Mouse (Mus musculus): ENCODE measurements at regions not wholly inside any gene's neighbourhood (a gene's known extent, or its start where the extent isn't known, plus 50 kb on each side); places are given as distances from the start of the nearest gene placed in this dataset.

DNA sequence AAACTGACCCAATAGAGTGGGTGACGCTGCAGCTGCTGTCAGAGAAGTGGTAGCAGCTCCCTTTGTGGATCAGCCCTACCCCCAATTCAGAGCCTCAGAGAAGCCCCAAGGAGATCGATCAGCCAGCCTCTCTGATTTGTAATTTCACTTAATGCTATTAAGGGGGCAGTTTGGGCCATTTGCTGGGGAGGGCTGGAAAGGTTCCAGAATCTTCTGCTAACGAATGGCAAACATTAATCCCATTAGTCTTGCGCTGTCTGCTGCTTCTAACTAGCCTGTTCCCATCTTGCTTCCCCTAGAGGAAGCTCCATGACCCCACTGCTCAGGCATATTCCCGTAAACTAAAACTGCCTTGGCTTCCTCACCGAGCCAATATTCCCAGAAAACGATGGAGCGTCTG lies 59.9 kb upstream of the Lrrn2 start:
- H3K27ac ChIP-seq (ENCODE audit: low read length): no peak overlapping the region
- H3K9me3 ChIP-seq (replicated peaks; ENCODE audit: control insufficient read depth, low read length, poor library complexity, severe bottlenecking): no peaks in the 10 kb centered on the region
- H3K9ac ChIP-seq (ENCODE audit: low read depth, low read length): no peak overlapping the region
- H3K4me1 ChIP-seq (ENCODE audit: control insufficient read depth, insufficient read depth, low read length): no peaks in the 10 kb centered on the region; the same call in 1 of the 2 replicates
- no peak overlapping the region for H3K4me3 ChIP-seq (ENCODE audit: low read depth, low read length)
- 35% methylated on average over 8 of the region's 8 CpGs for WGBS
- no peak for ATAC-seq
- no peak overlapping the region for H3K4me2 ChIP-seq (ENCODE audit: low read length)
- H3K36me3 ChIP-seq (ENCODE audit: control insufficient read depth, insufficient read depth, low read length): no peaks in the 10 kb centered on the region
- no peaks in the 10 kb centered on the region for H3K27me3 ChIP-seq (ENCODE audit: control insufficient read depth, insufficient read depth, low read depth, low read length)

GRCm38 (mm10) chr1:132818296-132818695 lies 61.8 kb upstream of the Lrrn2 start:
- Histone ChIP-seq H3K27ac (ENCODE audit: low read length) (no peak overlapping the region), H3K4me1 (ENCODE audit: control insufficient read depth, insufficient read depth, low read length) (no peaks in the 10 kb centered on the region; the same call in 1 of the 2 replicates), H3K4me2 (ENCODE audit: low read length) (no peak overlapping the region), H3K9me3 (replicated peaks; ENCODE audit: control insufficient read depth, low read length, poor library complexity, severe bottlenecking) (no peaks in the 10 kb centered on the region), H3K27me3 (ENCODE audit: control insufficient read depth, insufficient read depth, low read depth, low read length) (no peaks in the 10 kb centered on the region; the same call in 1 of the 2 replicates), H3K4me3 (ENCODE audit: low read depth, low read length) (no peak overlapping the region), H3K36me3 (ENCODE audit: control insufficient read depth, insufficient read depth, low read length) (no peaks in the 10 kb centered on the region), H3K9ac (ENCODE audit: low read depth, low read length) (no peak overlapping the region)
- WGBS: 57% methylated on average over 7 of the region's 7 CpGs
- no peak for ATAC-seq

DNA sequence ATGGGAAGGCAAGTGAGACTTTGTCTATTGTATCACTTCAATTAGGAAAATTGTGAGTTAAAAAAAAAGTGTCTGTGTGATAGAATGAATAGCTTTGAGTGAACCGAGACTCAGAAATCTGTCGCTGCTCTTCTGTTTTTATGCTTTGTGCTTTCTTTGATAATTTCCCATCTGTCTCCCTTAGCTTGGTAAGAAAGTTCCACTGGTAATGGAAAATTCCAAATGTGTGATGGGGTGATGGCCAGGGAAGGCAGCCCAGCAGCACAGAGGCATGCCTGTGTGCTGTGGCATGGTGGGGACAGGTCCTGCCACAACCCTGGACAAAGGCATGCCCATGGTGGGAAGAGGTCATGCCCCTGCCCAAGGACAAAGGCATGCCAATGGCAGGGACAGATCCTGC lies 62.7 kb upstream of the Lrrn2 start:
- Histone ChIP-seq H3K27ac (ENCODE audit: low read length) (no peak overlapping the region), H3K9me3 (replicated peaks; ENCODE audit: control insufficient read depth, low read length, poor library complexity, severe bottlenecking) (no peaks in the 10 kb centered on the region), H3K36me3 (ENCODE audit: control insufficient read depth, insufficient read depth, low read length) (no peaks in the 10 kb centered on the region), H3K4me3 (ENCODE audit: low read depth, low read length) (no peak overlapping the region), H3K27me3 (ENCODE audit: control insufficient read depth, insufficient read depth, low read depth, low read length) (no peaks in the 10 kb centered on the region; the same call in 1 of the 2 replicates), H3K4me1 (ENCODE audit: control insufficient read depth, insufficient read depth, low read length) (no peaks in the 10 kb centered on the region; the same call in 1 of the 2 replicates), H3K9ac (ENCODE audit: low read depth, low read length) (no peak overlapping the region), H3K4me2 (ENCODE audit: low read length) (no peak overlapping the region)
- ATAC-seq: no peak
- WGBS: 89% methylated on average over 2 of the region's 2 CpGs

DNA sequence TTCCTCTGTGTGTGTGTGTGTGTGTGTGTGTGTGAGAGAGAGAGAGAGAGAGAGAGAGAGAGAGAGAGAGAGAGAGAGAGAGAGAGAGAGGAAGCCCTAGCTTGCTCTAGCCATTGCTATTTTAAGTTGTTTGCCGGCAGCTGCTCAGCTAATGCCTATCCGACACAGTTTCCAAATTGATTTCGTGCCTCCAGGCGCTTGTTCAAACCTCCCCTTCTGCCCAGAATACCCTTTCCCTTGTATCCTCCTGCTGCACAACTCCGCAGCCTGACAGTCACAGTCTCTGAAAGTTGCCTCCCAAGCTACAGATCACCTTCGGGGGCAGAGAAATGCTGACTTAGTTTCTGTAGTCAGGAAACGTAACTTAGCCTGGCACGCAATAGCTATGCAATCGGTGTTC lies 63.9 kb upstream of the Nfasc start:
- Histone ChIP-seq H3K4me3 (ENCODE audit: low read depth, low read length) (no peak overlapping the region), H3K9ac (ENCODE audit: low read depth, low read length) (no peak overlapping the region), H3K27ac (ENCODE audit: low read length) (0 out of 2 replicates have a peak overlapping the region, but pooled peaks have one; percentile 2), H3K36me3 (ENCODE audit: control insufficient read depth, insufficient read depth, low read length) (no peaks in the 10 kb centered on the region), H3K27me3 (ENCODE audit: control insufficient read depth, insufficient read depth, low read depth, low read length) (no peaks in the 10 kb centered on the region), H3K4me2 (ENCODE audit: low read length) (no peak overlapping the region), H3K4me1 (ENCODE audit: control insufficient read depth, insufficient read depth, low read length) (peaks cover 13% of the 10 kb centered on the region), H3K9me3 (replicated peaks; ENCODE audit: control insufficient read depth, low read length, poor library complexity, severe bottlenecking) (no peaks in the 10 kb centered on the region)
- no peak for ATAC-seq
- WGBS: 66% methylated on average over 9 of the region's 9 CpGs

GRCm38 (mm10) chr1:132803842-132804241 lies 62.2 kb upstream of the Nfasc start:
- WGBS: 76% methylated on average over 9 of the region's 9 CpGs
- Histone ChIP-seq H3K4me2 (ENCODE audit: low read length) (no peak overlapping the region), H3K27me3 (ENCODE audit: control insufficient read depth, insufficient read depth, low read depth, low read length) (no peaks in the 10 kb centered on the region), H3K36me3 (ENCODE audit: control insufficient read depth, insufficient read depth, low read length) (no peaks in the 10 kb centered on the region), H3K4me3 (ENCODE audit: low read depth, low read length) (no peak overlapping the region), H3K4me1 (ENCODE audit: control insufficient read depth, insufficient read depth, low read length) (peaks cover 21% of the 10 kb centered on the region), H3K27ac (ENCODE audit: low read length) (no peak overlapping the region), H3K9me3 (replicated peaks; ENCODE audit: control insufficient read depth, low read length, poor library complexity, severe bottlenecking) (no peaks in the 10 kb centered on the region), H3K9ac (ENCODE audit: low read depth, low read length) (no peak overlapping the region)
- no peak for ATAC-seq

DNA sequence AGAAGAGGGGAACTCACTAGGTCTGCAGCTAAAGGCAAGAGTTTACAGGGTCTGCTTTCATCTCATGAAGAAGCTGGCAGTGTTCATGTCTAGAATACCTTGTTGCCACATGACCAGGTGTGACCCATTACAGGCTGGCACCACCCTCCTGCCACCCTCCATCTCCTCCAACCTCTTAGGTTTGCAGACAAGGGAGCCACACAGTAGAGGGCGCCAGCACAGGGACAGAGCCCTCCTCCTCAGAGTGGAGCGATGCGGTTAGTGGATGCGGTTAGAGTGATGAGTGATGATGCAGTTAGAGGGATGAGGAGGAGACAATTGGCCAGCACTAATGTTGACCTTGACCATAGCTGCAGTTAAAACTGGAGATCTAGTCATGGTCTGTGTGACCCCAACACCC lies 60.8 kb upstream of the Nfasc start:
- Histone ChIP-seq H3K9me3 (replicated peaks; ENCODE audit: control insufficient read depth, low read length, poor library complexity, severe bottlenecking) (no peaks in the 10 kb centered on the region), H3K4me1 (ENCODE audit: control insufficient read depth, insufficient read depth, low read length) (peaks cover 23% of the 10 kb centered on the region), H3K36me3 (ENCODE audit: control insufficient read depth, insufficient read depth, low read length) (no peaks in the 10 kb centered on the region), H3K27ac (ENCODE audit: low read length) (no peak overlapping the region), H3K4me3 (ENCODE audit: low read depth, low read length) (no peak overlapping the region), H3K27me3 (ENCODE audit: control insufficient read depth, insufficient read depth, low read depth, low read length) (no peaks in the 10 kb centered on the region), H3K4me2 (ENCODE audit: low read length) (no peak overlapping the region), H3K9ac (ENCODE audit: low read depth, low read length) (no peak overlapping the region)
- WGBS: 46% methylated on average over 4 of the region's 4 CpGs
- peak; percentile 21; the same call in 1 of the 2 replicates for ATAC-seq

DNA sequence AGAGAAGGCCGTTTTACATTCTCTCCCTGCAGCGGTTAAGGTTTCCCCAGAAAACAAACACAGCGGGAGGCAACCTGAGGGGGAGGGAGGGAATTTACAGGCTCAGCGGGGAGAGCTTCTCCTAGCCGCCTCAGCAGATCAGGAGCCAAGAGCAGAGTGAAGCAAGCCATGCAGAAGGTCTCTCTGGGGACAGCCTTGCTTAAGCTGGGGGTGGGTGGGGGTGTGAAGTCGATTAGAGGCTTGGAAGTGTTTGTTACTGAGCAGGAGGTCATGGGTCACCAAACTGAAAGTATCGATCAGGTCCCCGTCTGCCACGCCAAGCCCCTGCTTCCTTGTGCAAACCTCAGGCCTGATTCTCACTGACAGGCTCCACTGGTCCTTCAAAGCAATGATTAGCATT lies 58.7 kb upstream of the Nfasc start:
- Histone ChIP-seq H3K9me3 (replicated peaks; ENCODE audit: control insufficient read depth, low read length, poor library complexity, severe bottlenecking) (no peaks in the 10 kb centered on the region), H3K9ac (ENCODE audit: low read depth, low read length) (no peak overlapping the region), H3K27me3 (ENCODE audit: control insufficient read depth, insufficient read depth, low read depth, low read length) (no peaks in the 10 kb centered on the region), H3K4me1 (ENCODE audit: control insufficient read depth, insufficient read depth, low read length) (peaks cover 18% of the 10 kb centered on the region), H3K4me2 (ENCODE audit: low read length) (no peak overlapping the region), H3K4me3 (ENCODE audit: low read depth, low read length) (no peak overlapping the region), H3K27ac (ENCODE audit: low read length) (no peak overlapping the region), H3K36me3 (ENCODE audit: control insufficient read depth, insufficient read depth, low read length) (no peaks in the 10 kb centered on the region)
- ATAC-seq: no peak
- 2% methylated on average over 9 of the region's 9 CpGs for WGBS

- Histone ChIP-seq H3K36me3 (ENCODE audit: control insufficient read depth, insufficient read depth, low read length) (no peaks in the 10 kb centered on the region), H3K4me2 (ENCODE audit: low read length) (no peak overlapping the region), H3K4me1 (ENCODE audit: control insufficient read depth, insufficient read depth, low read length) (peaks cover 13% of the 10 kb centered on the region), H3K9ac (ENCODE audit: low read depth, low read length) (no peak overlapping the region), H3K27me3 (ENCODE audit: control insufficient read depth, insufficient read depth, low read depth, low read length) (no peaks in the 10 kb centered on the region), H3K9me3 (replicated peaks; ENCODE audit: control insufficient read depth, low read length, poor library complexity, severe bottlenecking) (no peaks in the 10 kb centered on the region), H3K27ac (ENCODE audit: low read length) (no peak overlapping the region), H3K4me3 (ENCODE audit: low read depth, low read length) (no peak overlapping the region)
- ATAC-seq: no peak
- 9% methylated on average over 6 of the region's 6 CpGs for WGBS
Measured at GRCm38 (mm10) chr1:132799258-132799657, 57.7 kb upstream of the Nfasc start.

- H3K27ac ChIP-seq (ENCODE audit: low read length): no peak overlapping the region
- no peaks in the 10 kb centered on the region for H3K27me3 ChIP-seq (ENCODE audit: control insufficient read depth, insufficient read depth, low read depth, low read length)
- no peak overlapping the region for H3K4me2 ChIP-seq (ENCODE audit: low read length)
- 0 out of 2 replicates have a peak, but pooled peaks cover 2% of the 10 kb centered on the region for H3K4me1 ChIP-seq (ENCODE audit: control insufficient read depth, insufficient read depth, low read length)
- H3K36me3 ChIP-seq (ENCODE audit: control insufficient read depth, insufficient read depth, low read length): no peaks in the 10 kb centered on the region
- H3K4me3 ChIP-seq (ENCODE audit: low read depth, low read length): no peak overlapping the region
- ATAC-seq: no peak
- 90% methylated on average over 1 of the region's 1 CpGs for WGBS
- no peaks in the 10 kb centered on the region for H3K9me3 ChIP-seq (replicated peaks; ENCODE audit: control insufficient read depth, low read length, poor library complexity, severe bottlenecking)
- H3K9ac ChIP-seq (ENCODE audit: low read depth, low read length): no peak overlapping the region
Measured at GRCm38 (mm10) chr1:132794462-132794861, 52.9 kb upstream of the Nfasc start.
